Mouse (Mus musculus): ENCODE measurements around the gene Cpeb3. TPM values are rescaled to one million over a fixed set of nuclear protein-coding genes. Genes with fewer than 3 reads are reported as not detected.
"Not testable (repeated sequence)": the region's sequence is repeated elsewhere in the genome, so short reads cannot be mapped to it uniquely, and the experiment has no call there.

Cpeb3 gene
- total RNA-seq, 2 experiments from 2014 or later, result 42.5 to 42.8 TPM

GRCm38 (mm10) chr19:37095666-37096330 is 112.6 kb downstream of the Cpeb3 start:
- no peak for ATAC-seq (replicated peaks; ENCODE audit: low FRiP score, poor library complexity, severe bottlenecking)

GRCm38 (mm10) chr19:37093181-37093580 is 115.2 kb downstream of the Cpeb3 start:
- no peak for ATAC-seq (replicated peaks; ENCODE audit: low FRiP score, poor library complexity, severe bottlenecking)

GRCm38 (mm10) chr19:37090146-37091061 is 118.0 kb downstream of the Cpeb3 start:
- ATAC-seq (replicated peaks; ENCODE audit: low FRiP score, poor library complexity, severe bottlenecking), result no peak

GRCm38 (mm10) chr19:37088043-37088748 is 120.2 kb downstream of the Cpeb3 start:
- ATAC-seq (replicated peaks; ENCODE audit: low FRiP score, poor library complexity, severe bottlenecking), result no peak

- ATAC-seq (replicated peaks; ENCODE audit: low FRiP score, poor library complexity, severe bottlenecking), result no peak
Measured at GRCm38 (mm10) chr19:37084546-37084945, 123.9 kb downstream of the Cpeb3 start.

GRCm38 (mm10) chr19:37081467-37081866 is 126.9 kb downstream of the Cpeb3 start:
- no peak for ATAC-seq (replicated peaks; ENCODE audit: low FRiP score, poor library complexity, severe bottlenecking)

GRCm38 (mm10) chr19:37079151-37079550 is 129.2 kb downstream of the Cpeb3 start:
- ATAC-seq (replicated peaks; ENCODE audit: low FRiP score, poor library complexity, severe bottlenecking), result no peak

- no peak for ATAC-seq (replicated peaks; ENCODE audit: low FRiP score, poor library complexity, severe bottlenecking)
Measured at GRCm38 (mm10) chr19:37078571-37078970, 129.8 kb downstream of the Cpeb3 start.

- no peak for ATAC-seq (replicated peaks; ENCODE audit: low FRiP score, poor library complexity, severe bottlenecking)
Measured at GRCm38 (mm10) chr19:37078064-37078463, 130.3 kb downstream of the Cpeb3 start.

GRCm38 (mm10) chr19:37077258-37077657 is 131.1 kb downstream of the Cpeb3 start:
- not testable (repeated sequence) for ATAC-seq (replicated peaks; ENCODE audit: low FRiP score, poor library complexity, severe bottlenecking)

GRCm38 (mm10) chr19:37076646-37077045 is 131.8 kb downstream of the Cpeb3 start:
- no peak for ATAC-seq (replicated peaks; ENCODE audit: low FRiP score, poor library complexity, severe bottlenecking)

GRCm38 (mm10) chr19:37076116-37076515 is 132.3 kb downstream of the Cpeb3 start:
- no peak for ATAC-seq (replicated peaks; ENCODE audit: low FRiP score, poor library complexity, severe bottlenecking)

- no peak for ATAC-seq (replicated peaks; ENCODE audit: low FRiP score, poor library complexity, severe bottlenecking)
Measured at GRCm38 (mm10) chr19:37075690-37076089, 132.7 kb downstream of the Cpeb3 start.

- ATAC-seq (replicated peaks; ENCODE audit: low FRiP score, poor library complexity, severe bottlenecking), result no peak
Measured at GRCm38 (mm10) chr19:37074726-37075125, 133.7 kb downstream of the Cpeb3 start.

- ATAC-seq (replicated peaks; ENCODE audit: low FRiP score, poor library complexity, severe bottlenecking), result no peak
Measured at GRCm38 (mm10) chr19:37074276-37074675, 134.1 kb downstream of the Cpeb3 start.

- ATAC-seq (replicated peaks; ENCODE audit: low FRiP score, poor library complexity, severe bottlenecking), result peak; percentile 53; the same call in 1 of the 2 replicates
Measured at GRCm38 (mm10) chr19:37072871-37073629, 135.4 kb downstream of the Cpeb3 start.

- ATAC-seq (replicated peaks; ENCODE audit: low FRiP score, poor library complexity, severe bottlenecking), result no peak
Measured at GRCm38 (mm10) chr19:37069243-37069642, 139.2 kb downstream of the Cpeb3 start.

GRCm38 (mm10) chr19:37060078-37060477 is 148.3 kb downstream of the Cpeb3 start:
- ATAC-seq (replicated peaks; ENCODE audit: low FRiP score, poor library complexity, severe bottlenecking), result no peak

GRCm38 (mm10) chr19:37059623-37060022 is 148.8 kb downstream of the Cpeb3 start:
- ATAC-seq (replicated peaks; ENCODE audit: low FRiP score, poor library complexity, severe bottlenecking), result no peak
